Mouse (Mus musculus) liver, embryonic 14.5 days (tissue): Measurements from ENCODE around the gene Ccnjl. TPM values are rescaled to one million over a fixed set of nuclear protein-coding genes. Genes with fewer than 3 reads are reported as not detected.

ENCODE experiments used
- ATAC-seq: fragments of 200-750 bp; cut with Nextera tagmentation; 2 replicates; pipeline ENCODE4 v1.8.0; 2017; ENCODE audit warnings: moderate number of reproducible peaks, mild to moderate bottlenecking, moderate library complexity; ENCODE audit not compliant: insufficient read depth
- DNase-seq, 3 experiments: peaks; one replicate each; pipeline ENCODE4 v3.0.0-alpha.2; 2012 to 2013; ENCODE audit warnings: low read depth in 3 of 3, low spot score in 3 of 3
- H3K27ac ChIP-seq: fragments of 300-500 bp; sonication (generic); 2 replicates; pipeline ENCODE4 v1.5.1; 2014; ENCODE audit warnings: moderate library complexity, mild to moderate bottlenecking, control low read depth, inconsistent platforms
- H3K27me3 ChIP-seq: fragments of 300-500 bp; sonication (generic); 2 replicates; pipeline ENCODE4 v1.6.1; 2014; ENCODE audit warnings: mild to moderate bottlenecking, low read length, moderate library complexity; ENCODE audit not compliant: control insufficient read depth, insufficient read depth
- H3K36me3 ChIP-seq: fragments of 300-500 bp; sonication (generic); replicated peaks from 2 replicates; pipeline ENCODE4 v1.6.1; 2014; ENCODE audit warnings: low read depth; ENCODE audit not compliant: control insufficient read depth, insufficient read depth
- H3K4me1 ChIP-seq, 2 experiments: fragments of 200-500 bp in 1 of 2; fragments of 300-500 bp in 1 of 2; sonication (generic) in 1 of 2; replicated peaks; 2 replicates each; pipeline ENCODE4 v1.6.1; 2012 to 2014; ENCODE audit warnings: antibody characterized with exemption in 1 of 2, inconsistent platforms in 1 of 2, low read length in 1 of 2; ENCODE audit not compliant: control insufficient read depth in 2 of 2, insufficient read depth in 2 of 2
- H3K4me2 ChIP-seq: fragments of 300-500 bp; sonication (generic); 2 replicates; pipeline ENCODE4 v1.6.1; 2014; ENCODE audit warnings: low read depth, mild to moderate bottlenecking, control low read depth, moderate library complexity
- H3K4me3 ChIP-seq, 2 experiments: fragments of 200-500 bp in 1 of 2; fragments of 300-500 bp in 1 of 2; sonication (generic) in 1 of 2; 2 replicates each; pipeline ENCODE4 v1.5.1; 2012 to 2014; ENCODE audit warnings: low read depth in 2 of 2, low read length in 2 of 2, mild to moderate bottlenecking in 2 of 2, control low read depth in 1 of 2, inconsistent platforms in 1 of 2, moderate library complexity in 1 of 2; ENCODE audit not compliant: insufficient read depth in 1 of 2
- H3K9ac ChIP-seq: fragments of 300-500 bp; sonication (generic); replicated peaks from 2 replicates; pipeline ENCODE4 v1.6.1; 2014; ENCODE audit warnings: mild to moderate bottlenecking, control low read depth, moderate library complexity
- H3K9me3 ChIP-seq: fragments of 300-500 bp; sonication (generic); 2 replicates; pipeline ENCODE4 v1.6.1; 2016; ENCODE audit warnings: low read length, mixed read lengths; ENCODE audit not compliant: control insufficient read depth
- CTCF ChIP-seq: IDR thresholded peaks from 2 replicates; pipeline ENCODE4 v1.5.1; 2016; ENCODE audit warnings: antibody characterized with exemption, low read depth, control low read depth
- EP300 ChIP-seq: IDR thresholded peaks from 2 replicates; pipeline ENCODE4 v1.6.1; 2016; ENCODE audit warnings: antibody characterized with exemption, low read depth
- WGBS: fragments of 180-500 bp; shearing (Covaris S2); extraction: QIAGEN DNeasy Blood & Tissue Kit; methylation state at CpG from one replicate; pipeline ENCODE4 v1.1.7; 2014; ENCODE audit not compliant: insufficient replicate concordance; 5-methylcytosine and 5-hydroxymethylcytosine counted together
- polyA plus RNA-seq, 2 experiments: library from polyadenylated mRNA; depleted of rRNA in 1 of 2; stranded (reverse) in 1 of 2; unstranded in 1 of 2; fragments of >200 nt; fragmentation: Nextera tagmentation in 1 of 2; extraction: Ambion mirVana in 1 of 2; gene quantifications; 2 replicates each; pipeline versions ENCODE4 v1.2.1 to v1.2.3; 2012 to 2014

The Ccnjl gene
- polyA plus RNA-seq, 2 experiments, result 0.79 to 1.5 TPM

DNA sequence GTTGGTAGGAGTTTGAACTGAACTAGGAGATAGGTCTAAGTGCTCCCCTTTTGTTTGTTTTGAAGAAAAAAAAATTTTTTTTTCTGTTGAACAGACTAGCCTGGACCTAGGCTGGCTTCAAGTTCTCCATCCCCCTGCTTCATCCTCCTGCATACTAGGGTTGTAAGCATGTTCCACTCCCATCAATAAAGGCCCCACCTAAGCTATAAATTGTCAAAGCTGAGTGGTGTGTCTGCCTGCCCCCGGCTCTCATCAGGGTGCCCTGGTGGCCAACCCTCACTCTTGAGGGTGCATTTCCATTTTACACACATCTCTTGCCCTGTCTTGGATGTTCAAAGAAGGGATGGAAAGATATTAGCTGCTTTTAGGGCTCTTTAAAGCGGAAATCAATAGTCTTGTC is 36.8 kb downstream of the Ccnjl start:
- 44% methylated on average over 2 of the region's 2 CpGs for WGBS
- no peak overlapping the region for H3K4me2 ChIP-seq
- TF ChIP-seq EP300 (no peak), CTCF (no peak)

DNA sequence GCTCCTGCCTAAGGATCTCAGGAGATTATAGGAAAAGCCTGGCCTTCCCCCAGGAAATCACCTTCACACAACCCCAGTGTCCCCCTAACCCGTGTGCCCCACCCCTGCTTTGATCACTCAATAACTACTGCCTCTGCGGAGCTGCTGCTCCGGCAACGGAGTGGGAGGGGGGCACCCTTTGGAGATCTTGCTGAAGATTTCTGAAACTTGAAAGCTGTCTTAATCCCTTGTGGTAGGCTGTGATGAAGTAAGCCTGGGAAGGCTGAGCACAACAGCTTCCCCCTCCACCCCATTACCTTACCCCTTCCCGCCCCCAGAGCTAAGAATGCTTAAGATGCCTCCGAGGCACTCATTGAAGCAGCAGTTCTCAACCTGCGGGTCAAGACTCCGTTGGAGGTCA is 37.3 kb downstream of the Ccnjl start:
- Histone ChIP-seq H3K4me1 (peaks cover 0 to 14% of the 10 kb centered on the region in 2 experiments; a peak in 2 of 4 replicates), H3K9ac (no peak overlapping the region), H3K36me3 (no peaks in the 10 kb centered on the region), H3K9me3 (no peaks in the 10 kb centered on the region), H3K4me3 (no peak overlapping the region), H3K4me2 (no peak overlapping the region), H3K27me3 (no peaks in the 10 kb centered on the region), H3K27ac (no peak overlapping the region)
- DNase-seq, result no peak
- TF ChIP-seq CTCF, result no peak
- TF ChIP-seq EP300, result no peak
- ATAC-seq, result no peak
- WGBS, result 50% methylated on average over 8 of the region's 8 CpGs

More for the DNA sequence above, 36.8 kb downstream of the Ccnjl start:
- Histone ChIP-seq H3K27ac (no peak overlapping the region), H3K9me3 (no peaks in the 10 kb centered on the region), H3K36me3 (no peaks in the 10 kb centered on the region), H3K4me3 (no peak overlapping the region), H3K27me3 (no peaks in the 10 kb centered on the region), H3K9ac (no peak overlapping the region), H3K4me1 (peaks cover 0 to 11% of the 10 kb centered on the region in 2 experiments; a peak in 2 of 4 replicates)
- ATAC-seq (no peak), DNase-seq (no peak)

DNA sequence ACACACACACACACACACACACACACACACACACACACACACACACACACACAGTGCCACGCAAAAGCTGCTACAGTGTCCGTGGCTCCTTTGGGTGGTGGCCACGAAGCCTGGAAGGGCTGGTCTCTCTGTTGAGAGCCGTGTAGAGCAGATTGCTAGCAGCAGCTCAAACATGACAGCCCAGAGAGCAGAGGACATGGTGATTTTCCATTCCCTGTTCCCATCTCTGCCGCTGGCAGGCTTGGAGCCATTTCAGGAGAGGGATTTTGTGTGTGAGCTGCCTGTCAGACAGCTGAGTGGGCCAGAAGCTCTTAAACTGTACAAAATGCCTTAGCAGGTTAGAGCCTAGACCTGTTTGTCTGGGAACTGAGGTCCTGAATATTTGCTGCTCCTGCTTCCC is 38.1 kb downstream of the Ccnjl start:
- ATAC-seq (no peak), DNase-seq (no peak)
- 66% methylated on average over 5 of the region's 5 CpGs for WGBS
- no peak for TF ChIP-seq CTCF
- TF ChIP-seq EP300, result no peak
- Histone ChIP-seq H3K4me2 (no peak overlapping the region), H3K36me3 (no peaks in the 10 kb centered on the region), H3K27ac (no peak overlapping the region), H3K9ac (no peak overlapping the region), H3K27me3 (no peaks in the 10 kb centered on the region), H3K9me3 (no peaks in the 10 kb centered on the region), H3K4me3 (no peak overlapping the region), H3K4me1 (peaks cover 0 to 14% of the 10 kb centered on the region in 2 experiments; a peak in 2 of 4 replicates)

GRCm38 (mm10) chr11:43568263-43568662 is 39.7 kb downstream of the Ccnjl start:
- H3K9ac ChIP-seq, result no peak overlapping the region
- DNase-seq, result no peak

GRCm38 (mm10) chr11:43569188-43569587 is 40.6 kb downstream of the Ccnjl start:
- WGBS, result 27% methylated on average over 5 of the region's 5 CpGs
- Histone ChIP-seq H3K4me3 (no peak overlapping the region), H3K9ac (no peak overlapping the region), H3K4me1 (peaks cover 0 to 9% of the 10 kb centered on the region in 2 experiments; a peak in 2 of 4 replicates), H3K9me3 (no peaks in the 10 kb centered on the region), H3K27ac (no peak overlapping the region), H3K4me2 (no peak overlapping the region), H3K36me3 (no peaks in the 10 kb centered on the region), H3K27me3 (no peaks in the 10 kb centered on the region)
- DNase-seq, result no peak
- no peak for TF ChIP-seq EP300
- TF ChIP-seq CTCF, result no peak
- no peak for ATAC-seq

More at GRCm38 (mm10) chr11:43568263-43568662, 39.7 kb downstream of the Ccnjl start:
- Histone ChIP-seq H3K9me3 (no peaks in the 10 kb centered on the region), H3K4me1 (peaks cover 0 to 10% of the 10 kb centered on the region in 2 experiments; a peak in 2 of 4 replicates), H3K4me2 (no peak overlapping the region), H3K36me3 (no peaks in the 10 kb centered on the region), H3K4me3 (no peak overlapping the region), H3K27me3 (no peaks in the 10 kb centered on the region), H3K27ac (no peak overlapping the region)
- 17% methylated on average over 5 of the region's 5 CpGs for WGBS
- TF ChIP-seq CTCF (peak; percentile 73), EP300 (no peak)
- no peak for ATAC-seq
